Mouse (Mus musculus): ENCODE data around the gene Etv6.

DNA sequence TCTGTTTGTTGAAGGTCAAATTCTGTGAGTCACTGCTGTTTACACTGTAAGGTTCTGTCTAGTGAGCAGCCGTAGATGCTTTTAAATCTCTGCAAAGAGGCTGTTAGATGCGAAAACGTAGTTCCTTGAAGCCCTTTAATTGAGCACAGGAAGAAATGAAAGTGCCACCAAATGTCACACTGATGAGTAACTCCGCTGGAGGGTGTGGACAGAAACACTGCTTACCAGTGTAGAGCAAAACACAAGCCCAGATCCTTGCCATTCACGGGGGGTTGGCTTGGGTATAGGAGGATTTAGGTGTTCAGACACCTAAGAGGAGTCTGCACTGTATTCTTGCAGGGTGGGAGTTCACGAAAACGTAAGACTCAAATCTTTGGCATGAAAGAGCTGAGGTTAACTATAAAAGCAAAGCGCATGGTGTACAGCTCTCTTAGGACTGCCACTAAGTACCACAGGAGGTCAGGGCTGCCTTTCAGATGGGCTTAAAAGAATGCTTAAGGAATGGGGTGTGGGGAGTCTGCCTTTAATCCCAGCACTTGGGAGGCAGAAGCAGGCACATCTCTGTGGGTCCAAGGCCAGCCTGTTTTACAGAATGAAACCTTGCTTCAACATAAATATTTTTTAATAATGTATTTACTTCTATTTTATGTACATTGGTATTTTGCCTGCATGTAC, 216.7 kb downstream of the Etv6 start:
- no peak for TF ChIP-seq CTCF (IDR thresholded peaks at IDR 0.05; ENCODE audit: insufficient read depth, low read length)
- TF ChIP-seq POLR2A (IDR thresholded peaks at IDR 0.05; ENCODE audit: borderline replicate concordance, extremely low read depth, low read depth, low read length): no peak
